Mouse (Mus musculus) MEL (cell line): ENCODE measurements around the gene Gdf11. TPM values are rescaled to one million over a fixed set of nuclear protein-coding genes. Genes with fewer than 3 reads are reported as not detected.

Source experiments
- DNase-seq: peaks from one replicate; pipeline ENCODE4 v3.0.0; 2011; ENCODE audit warnings: low read depth, low spot score
- H3K27ac ChIP-seq: 2 replicates; pipeline ENCODE4 v1.5.1; 2012; ENCODE audit warnings: low read depth, mild to moderate bottlenecking, control low read depth, low read length, moderate library complexity; ENCODE audit not compliant: control insufficient read depth
- H3K27me3 ChIP-seq, 2 experiments: fragments of 150-350 bp in 1 of 2; sonication (generic) in 1 of 2; 2 replicates each; pipeline ENCODE4 v1.6.1; 2012; ENCODE audit warnings: low read length in 2 of 2, mild to moderate bottlenecking in 2 of 2, improper control_type of control experiment in 1 of 2, moderate library complexity in 1 of 2; ENCODE audit not compliant: insufficient read depth in 2 of 2, control insufficient read depth in 1 of 2
- H3K36me3 ChIP-seq, 2 experiments: 2 replicates each; pipeline ENCODE4 v1.6.1; 2012 to 2014; ENCODE audit warnings: low read length in 2 of 2, improper control_type of control experiment in 1 of 2, inconsistent platforms in 1 of 2, mild to moderate bottlenecking in 1 of 2; ENCODE audit not compliant: insufficient read depth in 2 of 2, control insufficient read depth in 1 of 2
- H3K4me1 ChIP-seq, 2 experiments: fragments of 150-350 bp in 1 of 2; sonication (generic) in 1 of 2; 2 replicates each; pipeline ENCODE4 v1.6.1; 2012; ENCODE audit warnings: low read length in 2 of 2, improper control_type of control experiment in 1 of 2, mild to moderate bottlenecking in 1 of 2; ENCODE audit not compliant: insufficient read depth in 2 of 2, control insufficient read depth in 1 of 2
- H3K4me3 ChIP-seq, 2 experiments: fragments of 150-350 bp in 1 of 2; sonication (generic) in 1 of 2; 2 replicates each; pipeline ENCODE4 v1.5.1; 2012; ENCODE audit warnings: low read depth in 2 of 2, low read length in 2 of 2, mild to moderate bottlenecking in 2 of 2, moderate library complexity in 2 of 2, control low read depth in 1 of 2, improper control_type of control experiment in 1 of 2; ENCODE audit not compliant: control insufficient read depth in 1 of 2, insufficient read depth in 1 of 2
- H3K79me2 ChIP-seq: 2 replicates; pipeline ENCODE4 v1.6.1; 2012; ENCODE audit warnings: mild to moderate bottlenecking, low read length, moderate library complexity; ENCODE audit not compliant: control insufficient read depth, poor library complexity, insufficient read depth
- H3K9ac ChIP-seq: 2 replicates; pipeline ENCODE4 v1.6.1; 2012; ENCODE audit warnings: low read depth, mild to moderate bottlenecking, control low read depth, low read length, moderate library complexity; ENCODE audit not compliant: control insufficient read depth, poor library complexity, severe bottlenecking
- H3K9me3 ChIP-seq: fragments of 150-350 bp; sonication (generic); replicated peaks from 2 replicates; pipeline ENCODE4 v1.6.1; 2012; ENCODE audit warnings: mild to moderate bottlenecking, low read length, improper control_type of control experiment, moderate library complexity; ENCODE audit not compliant: insufficient read depth
- BHLHE40 ChIP-seq: IDR thresholded peaks from 2 replicates; pipeline ENCODE4 v1.6.1; 2012; ENCODE audit warnings: low read depth, mild to moderate bottlenecking, inconsistent platforms, low read length, improper control_type of control experiment, borderline replicate concordance
- CHD2 ChIP-seq: IDR thresholded peaks from 2 replicates; pipeline ENCODE4 v1.6.1; 2011; ENCODE audit warnings: low read length, improper control_type of control experiment
- CTCF ChIP-seq, 3 experiments: IDR thresholded peaks in 2 of 3; conservative IDR thresholded peaks in 1 of 3; 2 replicates each; pipeline ENCODE4 v1.5.1; 2011 to 2012; ENCODE audit warnings: low read length in 3 of 3, low read depth in 2 of 3, mild to moderate bottlenecking in 2 of 3, improper control_type of control experiment in 1 of 3, inconsistent platforms in 1 of 3, mixed read lengths in 1 of 3, moderate library complexity in 1 of 3; ENCODE audit not compliant: control insufficient read depth in 1 of 3, insufficient read depth in 1 of 3, poor library complexity in 1 of 3, severe bottlenecking in 1 of 3
- EP300 ChIP-seq, 2 experiments: IDR thresholded peaks; 2 replicates each; pipeline ENCODE4 v1.6.1; 2011; ENCODE audit warnings: improper control_type of control experiment in 2 of 2, low read length in 2 of 2, low read depth in 1 of 2, mild to moderate bottlenecking in 1 of 2
- HCFC1 ChIP-seq: IDR thresholded peaks from 2 replicates; pipeline ENCODE4 v1.6.1; 2012; ENCODE audit warnings: low read depth, mild to moderate bottlenecking, inconsistent platforms, low read length, improper control_type of control experiment, moderate library complexity
- JUND ChIP-seq: IDR thresholded peaks from 2 replicates; pipeline ENCODE4 v1.6.1; 2011; ENCODE audit warnings: low read depth, mild to moderate bottlenecking, improper control_type of control experiment, low read length
- KAT2A ChIP-seq: conservative IDR thresholded peaks from 2 replicates; pipeline ENCODE4 v1.6.1; 2012; ENCODE audit warnings: low read depth, low read length, improper control_type of control experiment, inconsistent platforms
- MAFK ChIP-seq: IDR thresholded peaks from 2 replicates; pipeline ENCODE4 v1.6.1; 2011; ENCODE audit warnings: low read depth, mild to moderate bottlenecking, low read length, improper control_type of control experiment, borderline replicate concordance
- MAZ ChIP-seq: IDR thresholded peaks from 2 replicates; pipeline ENCODE4 v1.6.1; 2012; ENCODE audit warnings: low read depth, mild to moderate bottlenecking, inconsistent platforms, low read length, improper control_type of control experiment
- MYB ChIP-seq: IDR thresholded peaks from 2 replicates; pipeline ENCODE4 v1.6.1; 2011; ENCODE audit warnings: mild to moderate bottlenecking, low read depth, low read length, improper control_type of control experiment
- NRF1 ChIP-seq: IDR thresholded peaks from 2 replicates; pipeline ENCODE4 v1.6.1; 2014; ENCODE audit warnings: low read depth, mild to moderate bottlenecking, inconsistent platforms, low read length, improper control_type of control experiment, moderate library complexity; ENCODE audit not compliant: poor library complexity, insufficient read depth, severe bottlenecking
- POLR2A ChIP-seq, 2 experiments: IDR thresholded peaks; 2 replicates each; pipeline ENCODE4 v1.6.1; 2011 to 2012; ENCODE audit warnings: low read length in 2 of 2, mild to moderate bottlenecking in 2 of 2, control low read depth in 1 of 2, improper control_type of control experiment in 1 of 2, low read depth in 1 of 2, moderate library complexity in 1 of 2; ENCODE audit not compliant: control insufficient read depth in 1 of 2, insufficient read depth in 1 of 2, poor library complexity in 1 of 2
- POLR2AphosphoS2 ChIP-seq: IDR thresholded peaks from 2 replicates; pipeline ENCODE4 v1.6.1; 2011; ENCODE audit warnings: low read length, improper control_type of control experiment
- RAD21 ChIP-seq: IDR thresholded peaks from 2 replicates; pipeline ENCODE4 v1.6.1; 2011; ENCODE audit warnings: mild to moderate bottlenecking, low read depth, low read length, improper control_type of control experiment
- SIN3A ChIP-seq: IDR thresholded peaks from 2 replicates; pipeline ENCODE4 v1.6.1; 2012; ENCODE audit warnings: low read length, improper control_type of control experiment, inconsistent platforms
- SMC3 ChIP-seq: IDR thresholded peaks from 2 replicates; pipeline ENCODE4 v1.6.1; 2011; ENCODE audit warnings: low read depth, low read length, improper control_type of control experiment
- TBP ChIP-seq: IDR thresholded peaks from 2 replicates; pipeline ENCODE4 v1.8.0; 2011; ENCODE audit warnings: low read depth, low read length, improper control_type of control experiment
- UBTF ChIP-seq: IDR thresholded peaks from 2 replicates; pipeline ENCODE4 v1.6.1; 2012; ENCODE audit warnings: low read depth, mild to moderate bottlenecking, inconsistent platforms, low read length, improper control_type of control experiment, moderate library complexity, borderline replicate concordance; ENCODE audit not compliant: insufficient read depth
- ZNF384 ChIP-seq: IDR thresholded peaks from 2 replicates; pipeline ENCODE4 v1.6.1; 2012; ENCODE audit warnings: low read depth, mild to moderate bottlenecking, inconsistent platforms, low read length, improper control_type of control experiment
- polyA plus RNA-seq, 2 experiments: library from polyadenylated mRNA; stranded (reverse) in 1 of 2; unstranded in 1 of 2; fragments of >175 nt in 1 of 2; fragments of >200 nt in 1 of 2; gene quantifications; 2 replicates each; pipeline versions ENCODE4 v1.2.1 to v1.2.4; 2012; ENCODE audit warnings: low replicate concordance in 2 of 2, low read depth in 1 of 2; ENCODE audit not compliant: insufficient read length in 2 of 2, insufficient read depth in 1 of 2, missing spikeins in 1 of 2
- total RNA-seq: library from RNA; depleted of rRNA; stranded (reverse); fragments of 300-350 nt; gene quantifications from 2 replicates; pipeline ENCODE4 v1.2.3, GENCODE M21; 2012; rRNA removed

Gdf11 gene
- total RNA-seq: 1.8 and 2.3 TPM in 2 replicates
- 1 to 10 TPM in 1 of 2 experiments, not detected in 1; 2.8 TPM for polyA plus RNA-seq

DNA sequence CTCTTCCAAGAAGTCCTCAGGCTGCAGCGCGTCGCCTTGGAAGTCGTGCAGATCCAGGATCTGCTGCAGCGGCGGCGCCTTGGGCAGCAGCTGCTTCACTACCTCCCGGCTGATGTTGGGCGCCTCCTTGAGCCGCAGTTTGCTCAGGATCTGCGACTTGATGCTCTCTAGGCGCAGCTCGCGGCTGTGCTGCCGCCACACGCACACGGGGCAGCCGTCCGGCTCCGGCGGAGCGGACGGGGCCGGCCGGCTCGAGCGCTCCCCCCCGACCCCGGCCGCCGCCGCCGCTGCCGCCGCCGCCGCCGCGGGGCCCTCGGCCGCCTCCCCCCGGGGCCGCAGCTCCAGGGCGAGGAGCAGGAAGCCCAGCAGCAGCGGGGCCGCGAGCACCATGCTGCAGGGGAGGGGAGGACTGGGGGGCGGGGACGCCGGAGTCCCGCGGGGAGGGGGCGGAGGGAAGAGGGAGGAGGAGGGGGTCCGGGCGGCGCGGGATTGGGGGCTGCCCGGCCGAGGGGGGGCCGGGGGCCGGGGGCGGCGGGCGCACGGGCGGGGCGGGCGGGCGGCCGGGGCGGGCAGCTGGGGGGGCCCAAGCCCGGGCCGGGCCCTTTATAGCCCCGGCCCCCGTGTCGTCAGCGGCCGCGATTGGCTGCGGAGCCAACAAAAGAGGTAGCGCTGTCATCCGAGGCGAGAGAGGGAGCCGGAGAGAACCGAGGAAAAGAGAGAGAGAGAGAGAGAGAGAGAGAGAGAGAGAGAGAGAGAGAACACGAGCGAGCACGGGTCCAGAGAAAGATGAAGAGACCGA is at the start of gene Gdf11:
Gene Gdf11, minus strand, starts transcription at position 423 of the 799 bp plus-strand sequence.
- Histone ChIP-seq H3K27ac (no peak within 1 kb of the TSS), H3K9ac (peak within 1 kb of the TSS; percentile 83), H3K79me2 (peaks cover 3% of the 10 kb centered on the region; the same call in 1 of the 2 replicates), H3K4me3 (peak within 1 kb of the TSS; percentile 89 to 95), H3K4me1 (peaks cover 0 to 17% of the 10 kb centered on the region in 2 experiments; a peak in 3 of 4 replicates), H3K27me3 (no peaks in the 10 kb centered on the region), H3K9me3 (no peaks in the 10 kb centered on the region), H3K36me3 (peaks cover 0 to 7% of the 10 kb centered on the region in 2 experiments; a peak in 2 of 4 replicates)
- TF ChIP-seq RAD21: no peak
- TF ChIP-seq POLR2A (IDR thresholded peaks at IDR 0.05; ENCODE audit: control insufficient read depth in 1 of 2, insufficient read depth in 1 of 2, low read depth in 1 of 2, low read length in 2 of 2, poor library complexity in 1 of 2): no peak
- TF ChIP-seq SMC3: no peak
- no peak for TF ChIP-seq UBTF
- TF ChIP-seq EP300 (IDR thresholded peaks at IDR 0.05; ENCODE audit: low read depth in 1 of 2, low read length in 2 of 2): no peak
- TF ChIP-seq KAT2A: no peak
- TF ChIP-seq CTCF (IDR thresholded peaks at IDR 0.05 in 2 of 3, conservative IDR thresholded peaks at IDR 0.05 in 1 of 3; ENCODE audit: control insufficient read depth in 1 of 3, insufficient read depth in 1 of 3, low read depth in 2 of 3, low read length in 3 of 3, poor library complexity in 1 of 3, severe bottlenecking in 1 of 3): no peak
- TF ChIP-seq TBP: 0 out of 2 replicates have a peak, but pooled peaks have one; percentile 43
- no peak for TF ChIP-seq ZNF384
- TF ChIP-seq MAZ: peak; percentile 73
- no peak for TF ChIP-seq NRF1
- peak; percentile 52; the same call in 1 of the 2 replicates for TF ChIP-seq HCFC1
- 0 out of 2 replicates have a peak, but pooled peaks have one; percentile 27 for TF ChIP-seq SIN3A
- no peak for TF ChIP-seq MYB
- peak; percentile 94 for TF ChIP-seq JUND
- TF ChIP-seq CHD2: no peak
- no peak for TF ChIP-seq POLR2AphosphoS2
- peak; percentile 76 for DNase-seq

DNA sequence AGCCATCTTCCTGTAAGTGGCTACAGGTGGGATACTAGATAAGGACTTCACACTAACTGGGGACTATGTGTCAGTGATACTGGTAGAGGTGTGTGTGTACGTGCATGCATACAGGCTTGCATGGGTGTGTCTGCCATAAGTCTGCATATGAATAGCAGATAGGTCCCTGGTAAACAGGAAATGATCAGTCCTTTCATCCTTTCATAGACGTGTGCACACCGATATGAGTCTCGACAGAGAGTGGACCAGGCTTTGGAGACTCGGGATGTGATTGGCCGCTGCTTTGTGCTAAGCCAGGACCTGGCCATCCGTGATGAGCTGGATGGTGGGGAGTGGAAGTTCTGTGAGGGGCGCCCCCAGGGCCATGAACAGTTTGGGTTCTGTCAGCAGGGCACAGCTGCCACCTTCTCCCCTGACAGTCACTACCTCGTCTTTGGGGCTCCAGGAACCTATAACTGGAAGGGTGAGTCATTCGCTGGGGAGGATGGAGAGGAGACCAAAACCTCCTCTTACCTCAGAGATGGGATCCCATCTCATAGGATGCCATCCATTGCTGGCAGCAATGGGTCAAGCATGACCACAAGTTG is 49.0 kb upstream of the Gdf11 start:
- Histone ChIP-seq H3K9ac (no peak overlapping the region), H3K9me3 (no peaks in the 10 kb centered on the region), H3K4me1 (no peaks in the 10 kb centered on the region), H3K36me3 (no peaks in the 10 kb centered on the region), H3K4me3 (no peak overlapping the region), H3K79me2 (no peaks in the 10 kb centered on the region), H3K27ac (no peak overlapping the region), H3K27me3 (peaks cover 0 to 3% of the 10 kb centered on the region in 2 experiments; a peak in 1 of 4 replicates)
- no peak for DNase-seq
- TF ChIP-seq MAFK (no peak), TBP (no peak), CHD2 (no peak), MYB (no peak), POLR2A (IDR thresholded peaks at IDR 0.05; ENCODE audit: control insufficient read depth in 1 of 2, insufficient read depth in 1 of 2, low read depth in 1 of 2, low read length in 2 of 2, poor library complexity in 1 of 2) (no peak), SIN3A (no peak), BHLHE40 (no peak), ZNF384 (no peak)
